Mouse (Mus musculus) hindbrain, postnatal 0 days (tissue): ENCODE data around the gene Camsap2. TPM values are rescaled to one million over a fixed set of nuclear protein-coding genes. Genes with fewer than 3 reads are reported as not detected.

Source experiments
- ATAC-seq: fragments of 200-750 bp; cut with Nextera tagmentation; 2 replicates; pipeline ENCODE4 v1.8.0; 2017; ENCODE audit warnings: mild to moderate bottlenecking, moderate TSS enrichment, moderate library complexity
- DNase-seq: peaks from one replicate; pipeline ENCODE4 v3.0.0-alpha.2; 2015; ENCODE audit warnings: low spot score
- H3K27ac ChIP-seq: fragments of 300-500 bp; sonication (generic); 2 replicates; pipeline ENCODE4 v1.5.1; 2014; ENCODE audit warnings: mild to moderate bottlenecking
- H3K27me3 ChIP-seq: fragments of 300-500 bp; sonication (generic); 2 replicates; pipeline ENCODE4 v1.6.1; 2014; ENCODE audit warnings: low read length, mixed read lengths; ENCODE audit not compliant: insufficient read depth
- H3K36me3 ChIP-seq: fragments of 300-500 bp; sonication (generic); 2 replicates; pipeline ENCODE4 v1.6.1; 2014; ENCODE audit warnings: low read length, mixed read lengths; ENCODE audit not compliant: insufficient read depth
- H3K4me1 ChIP-seq: fragments of 300-500 bp; sonication (generic); 2 replicates; pipeline ENCODE4 v1.6.1; 2014; ENCODE audit warnings: antibody characterized with exemption, low read length, mixed read lengths; ENCODE audit not compliant: insufficient read depth
- H3K4me2 ChIP-seq: fragments of 300-500 bp; sonication (generic); 2 replicates; pipeline ENCODE4 v1.6.1; 2014; ENCODE audit warnings: low read depth, mild to moderate bottlenecking, low read length, moderate library complexity, mixed read lengths
- H3K4me3 ChIP-seq: fragments of 300-500 bp; sonication (generic); 2 replicates; pipeline ENCODE4 v1.5.1; 2014; ENCODE audit warnings: low read length
- H3K9ac ChIP-seq: fragments of 300-500 bp; sonication (generic); replicated peaks from 2 replicates; pipeline ENCODE4 v1.6.1; 2014; ENCODE audit warnings: mild to moderate bottlenecking, low read length, moderate library complexity, mixed read lengths
- H3K9me3 ChIP-seq: fragments of 300-500 bp; sonication (generic); 2 replicates; pipeline ENCODE4 v1.6.1; 2016; ENCODE audit warnings: low read length, mixed read lengths
- CTCF ChIP-seq: IDR thresholded peaks from 2 replicates; pipeline ENCODE4 v1.5.1; 2016; ENCODE audit warnings: antibody characterized with exemption, control low read depth, low read depth
- WGBS: fragments of 180-500 bp; shearing (Covaris S2); extraction: QIAGEN DNeasy Blood & Tissue Kit; methylation state at CpG from one replicate; pipeline ENCODE4 v1.1.7; 2014; 5-methylcytosine and 5-hydroxymethylcytosine counted together
- polyA plus RNA-seq: library from polyadenylated mRNA; unstranded; fragments of >200 nt; fragmentation: Nextera tagmentation; extraction: Ambion mirVana; gene quantifications from 2 replicates; pipeline ENCODE4 v1.2.1, GENCODE M21; 2015
- total RNA-seq: library from RNA; depleted of rRNA; stranded (reverse); fragments of >200 nt; gene quantifications from 2 replicates; pipeline ENCODE4 v1.2.3, GENCODE M21; 2014

The Camsap2 gene
- total and polyA plus RNA-seq, 2 experiments from 2014 or later, result 20.1 to 99.1 TPM

GRCm38 (mm10) chr1:136360909-136361308, 15.0 kb upstream of the Camsap2 start:
- no peak for ATAC-seq
- H3K36me3 ChIP-seq, result no peaks in the 10 kb centered on the region
- TF ChIP-seq CTCF, result no peak
- peaks cover 15% of the 10 kb centered on the region; the same call in 1 of the 2 replicates for H3K4me1 ChIP-seq
- no peak for DNase-seq
- no peak overlapping the region for H3K9ac ChIP-seq
- no peak overlapping the region for H3K4me2 ChIP-seq
- H3K4me3 ChIP-seq, result no peak overlapping the region
- H3K9me3 ChIP-seq, result no peaks in the 10 kb centered on the region
- no peaks in the 10 kb centered on the region for H3K27me3 ChIP-seq
- H3K27ac ChIP-seq, result no peak overlapping the region
- WGBS, result 88% methylated on average over 6 of the region's 6 CpGs

DNA sequence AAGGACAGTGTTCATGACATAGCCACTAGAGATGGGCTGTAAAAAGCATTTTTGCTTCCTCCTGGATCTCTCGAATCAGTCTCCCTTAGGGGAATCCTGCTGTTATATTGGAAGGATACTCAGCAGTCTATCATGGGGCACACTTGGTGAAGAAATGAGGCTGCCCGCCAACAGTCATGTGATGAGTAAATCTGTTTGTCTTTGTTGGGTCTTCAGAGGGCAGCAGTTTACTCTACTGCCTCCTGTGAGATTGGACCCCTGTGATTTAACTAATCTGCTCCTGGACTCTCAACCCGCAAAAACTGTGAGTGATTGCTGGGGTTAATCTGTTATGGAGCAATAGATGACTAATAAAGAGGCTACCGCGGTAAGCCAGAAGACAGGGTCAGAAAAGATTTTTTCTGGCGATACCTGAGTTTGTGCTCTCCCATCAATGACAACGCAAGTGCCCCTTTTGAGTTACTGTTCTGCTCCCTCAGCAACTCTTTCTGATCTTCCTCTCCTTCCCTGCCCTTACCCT, 13.0 kb upstream of the Camsap2 start:
- TF ChIP-seq CTCF, result no peak
- Histone ChIP-seq H3K4me3 (no peak overlapping the region), H3K27ac (no peak overlapping the region), H3K4me1 (peaks cover 14% of the 10 kb centered on the region; the same call in 1 of the 2 replicates), H3K9ac (no peak overlapping the region), H3K36me3 (no peaks in the 10 kb centered on the region), H3K4me2 (no peak overlapping the region), H3K9me3 (no peaks in the 10 kb centered on the region), H3K27me3 (no peaks in the 10 kb centered on the region)
- DNase-seq (no peak), ATAC-seq (no peak)
- WGBS, result 70% methylated on average over 7 of the region's 7 CpGs

GRCm38 (mm10) chr1:136355651-136356050, 9.7 kb upstream of the Camsap2 start:
- ATAC-seq, result no peak

DNA sequence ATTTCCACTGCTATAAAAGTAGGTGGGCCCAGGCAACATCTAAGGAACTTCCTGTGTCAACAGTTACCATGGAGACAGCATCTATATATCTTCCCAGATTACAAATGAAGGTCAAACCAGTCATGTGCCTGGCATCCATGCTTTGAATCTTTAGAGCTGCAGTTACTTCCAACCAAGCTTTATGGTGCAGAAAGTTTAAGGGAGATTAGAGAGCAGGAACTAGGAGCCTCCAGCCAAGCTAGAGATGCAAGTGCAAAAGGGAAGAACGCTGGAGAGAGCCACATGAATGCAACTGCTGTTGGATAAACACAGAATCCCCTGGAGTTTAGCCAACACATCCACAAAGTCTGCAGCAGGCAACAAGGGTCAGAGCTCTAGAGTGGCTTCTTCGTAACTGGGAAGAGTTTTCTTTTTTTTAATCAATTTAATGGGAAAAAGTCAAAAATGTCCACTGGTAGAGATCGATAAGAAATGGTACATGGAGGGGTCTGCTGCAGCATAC, 4.8 kb upstream of the Camsap2 start:
- H3K4me3 ChIP-seq, result no peak overlapping the region
- DNase-seq (peak; percentile 30), ATAC-seq (no peak)
- 49% methylated on average over 3 of the region's 3 CpGs for WGBS
- TF ChIP-seq CTCF, result no peak
- no peak overlapping the region for H3K27ac ChIP-seq
- H3K4me1 ChIP-seq, result peaks cover 7% of the 10 kb centered on the region
- H3K4me2 ChIP-seq, result no peak overlapping the region
- no peaks in the 10 kb centered on the region for H3K36me3 ChIP-seq
- no peaks in the 10 kb centered on the region for H3K9me3 ChIP-seq
- H3K9ac ChIP-seq, result no peak overlapping the region
- H3K27me3 ChIP-seq, result no peaks in the 10 kb centered on the region

More at GRCm38 (mm10) chr1:136355651-136356050, 9.7 kb upstream of the Camsap2 start:
- WGBS, result 84% methylated on average over 4 of the region's 4 CpGs
- Histone ChIP-seq H3K4me1 (no peaks in the 10 kb centered on the region), H3K27me3 (no peaks in the 10 kb centered on the region), H3K9me3 (no peaks in the 10 kb centered on the region), H3K36me3 (no peaks in the 10 kb centered on the region), H3K27ac (no peak overlapping the region), H3K4me3 (no peak overlapping the region), H3K9ac (no peak overlapping the region), H3K4me2 (no peak overlapping the region)
- TF ChIP-seq CTCF, result no peak
- no peak for DNase-seq

DNA sequence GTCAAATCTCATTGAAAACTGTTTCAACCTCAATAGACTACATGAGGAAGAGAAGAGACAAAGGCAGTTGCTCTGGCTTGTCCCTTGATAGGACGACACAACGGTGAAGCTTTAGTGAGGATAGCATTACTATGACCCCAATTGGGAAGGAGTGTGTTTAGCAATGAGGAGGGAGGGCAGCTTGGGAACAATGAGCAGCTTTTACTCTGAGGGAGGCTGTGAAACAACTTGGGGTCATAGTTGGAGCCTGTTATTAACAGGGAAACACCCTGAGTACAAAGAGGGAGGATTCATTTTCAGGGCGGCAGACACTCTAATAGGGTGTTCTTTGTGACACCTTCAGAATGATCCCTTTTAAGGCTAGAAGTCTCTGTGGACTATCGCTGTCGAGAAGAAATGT, 2.2 kb upstream of the Camsap2 start:
- WGBS, result 83% methylated on average over 5 of the region's 5 CpGs
- Histone ChIP-seq H3K9me3 (no peaks in the 10 kb centered on the region), H3K9ac (no peak overlapping the region), H3K4me3 (no peak overlapping the region), H3K4me2 (no peak overlapping the region), H3K27ac (no peak overlapping the region), H3K27me3 (no peaks in the 10 kb centered on the region), H3K36me3 (no peaks in the 10 kb centered on the region), H3K4me1 (peaks cover 7% of the 10 kb centered on the region)
- ATAC-seq (no peak), DNase-seq (no peak)
- no peak for TF ChIP-seq CTCF

GRCm38 (mm10) chr1:136347140-136347539, 1.2 kb upstream of the Camsap2 start:
- WGBS, result 61% methylated on average over 4 of the region's 4 CpGs
- Histone ChIP-seq H3K9ac (no peak overlapping the region), H3K27ac (no peak overlapping the region), H3K36me3 (no peaks in the 10 kb centered on the region), H3K4me2 (no peak overlapping the region), H3K4me3 (no peak overlapping the region), H3K4me1 (peaks cover 12% of the 10 kb centered on the region), H3K27me3 (no peaks in the 10 kb centered on the region), H3K9me3 (no peaks in the 10 kb centered on the region)
- no peak for ATAC-seq
- TF ChIP-seq CTCF, result no peak
- DNase-seq, result no peak

DNA sequence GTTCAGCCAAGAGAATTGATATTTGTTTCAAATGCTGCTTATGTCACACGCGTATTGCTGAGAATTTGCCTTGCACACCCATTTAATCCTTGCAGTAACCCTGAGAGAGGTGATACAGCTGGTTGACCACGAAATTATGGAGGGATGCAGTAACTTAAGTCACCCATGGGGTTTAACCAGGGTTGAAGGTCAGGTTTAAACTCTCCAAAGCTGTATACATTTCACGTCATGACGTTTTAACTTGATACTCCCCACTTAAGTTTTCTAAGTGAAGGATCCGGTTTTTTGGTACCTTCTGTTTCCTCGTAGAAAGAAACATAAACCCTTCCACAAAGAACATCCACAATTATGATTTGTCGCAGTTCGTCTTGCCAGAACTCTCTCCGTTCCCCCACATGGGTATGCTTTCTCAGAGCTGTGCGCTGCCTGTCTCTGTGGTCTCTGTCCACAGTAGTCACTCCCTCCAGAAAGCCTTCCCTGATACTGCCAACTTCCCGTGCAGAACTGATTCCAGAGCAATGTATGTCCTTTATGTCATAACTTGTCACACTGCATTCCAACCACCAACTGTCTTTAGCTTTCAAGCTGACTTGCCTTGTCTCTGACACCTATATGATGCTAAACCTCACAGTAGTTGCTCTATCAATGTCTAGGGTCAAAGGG, 600 bp upstream of the Camsap2 start:
- TF ChIP-seq CTCF, result no peak
- Histone ChIP-seq H3K27ac (peak overlapping the region; percentile 90), H3K4me2 (peak overlapping the region; percentile 90), H3K4me1 (peaks cover 13% of the 10 kb centered on the region), H3K27me3 (no peaks in the 10 kb centered on the region), H3K36me3 (no peaks in the 10 kb centered on the region), H3K9ac (peak overlapping the region; percentile 94), H3K9me3 (no peaks in the 10 kb centered on the region), H3K4me3 (peak overlapping the region; percentile 98)
- ATAC-seq (peak; percentile 27; the same call in 1 of the 2 replicates), DNase-seq (no peak)
- WGBS, result 3% methylated on average over 12 of the region's 12 CpGs
